Mouse (Mus musculus) heart, embryonic 12.5 days (tissue): ENCODE results near the gene Cntln. TPM values are rescaled to one million over a fixed set of nuclear protein-coding genes. Genes with fewer than 3 reads are reported as not detected.

Source experiments
- ATAC-seq: fragments of 200-750 bp; cut with Nextera tagmentation; 2 replicates; pipeline ENCODE4 v1.8.0; 2017; ENCODE audit warnings: moderate TSS enrichment, moderate library complexity; ENCODE audit not compliant: insufficient number of reproducible peaks, low FRiP score
- H3K27ac ChIP-seq: fragments of 300-500 bp; sonication (generic); 2 replicates; pipeline ENCODE4 v1.5.1; 2016; ENCODE audit warnings: mild to moderate bottlenecking, moderate library complexity; ENCODE audit not compliant: poor library complexity, severe bottlenecking
- H3K27me3 ChIP-seq: fragments of 300-500 bp; sonication (generic); replicated peaks from 2 replicates; pipeline ENCODE4 v1.6.1; 2016; ENCODE audit warnings: mild to moderate bottlenecking, moderate library complexity
- H3K36me3 ChIP-seq: fragments of 300-500 bp; sonication (generic); 2 replicates; pipeline ENCODE4 v1.6.1; 2016; ENCODE audit warnings: mild to moderate bottlenecking, moderate library complexity
- H3K4me1 ChIP-seq: fragments of 300-500 bp; sonication (generic); replicated peaks from 2 replicates; pipeline ENCODE4 v1.6.1; 2016; ENCODE audit warnings: mild to moderate bottlenecking
- H3K4me2 ChIP-seq: fragments of 300-500 bp; sonication (generic); 2 replicates; pipeline ENCODE4 v1.6.1; 2016; ENCODE audit warnings: mild to moderate bottlenecking, moderate library complexity
- H3K4me3 ChIP-seq: fragments of 300-500 bp; sonication (generic); 2 replicates; pipeline ENCODE4 v1.5.1; 2016; ENCODE audit warnings: mild to moderate bottlenecking
- H3K9ac ChIP-seq: fragments of 300-500 bp; sonication (generic); 2 replicates; pipeline ENCODE4 v1.6.1; 2016; ENCODE audit warnings: mild to moderate bottlenecking, moderate library complexity
- H3K9me3 ChIP-seq: fragments of 300-500 bp; sonication (generic); replicated peaks from 2 replicates; pipeline ENCODE4 v1.6.1; 2016; ENCODE audit warnings: mild to moderate bottlenecking, moderate library complexity
- WGBS: fragments of 180-500 bp; shearing (Covaris S2); methylation state at CpG from one replicate; pipeline ENCODE4 v1.1.7; 2016; 5-methylcytosine and 5-hydroxymethylcytosine counted together
- polyA plus RNA-seq: library from polyadenylated mRNA; unstranded; fragments of >200 nt; fragmentation: Nextera tagmentation; extraction: Ambion mirVana; gene quantifications from 2 replicates; pipeline ENCODE4 v1.2.1, GENCODE M21; 2016

Cntln gene
- polyA plus RNA-seq, 1 experiment from 2014 or later: 7.1 TPM

DNA sequence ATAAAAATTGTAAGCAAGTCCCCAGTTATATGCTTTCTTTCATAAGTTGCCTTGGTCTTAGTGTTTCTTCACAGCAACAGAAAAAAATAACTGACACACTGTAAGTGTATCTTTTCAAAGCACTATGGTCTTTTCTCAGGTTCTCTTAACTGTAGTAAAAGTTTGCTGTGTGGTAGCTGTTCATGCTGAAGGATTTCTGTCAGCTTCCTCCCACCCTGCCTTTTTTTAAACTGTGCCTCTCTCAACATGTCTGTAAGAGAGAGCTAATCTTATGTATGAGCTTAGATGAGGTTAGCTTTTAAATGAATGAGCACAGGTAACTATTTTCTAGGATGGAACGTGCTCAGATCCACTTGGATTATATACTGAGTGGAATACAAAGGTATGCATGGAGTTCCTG, 170.5 kb downstream of the Cntln start:
- no peak overlapping the region for H3K4me2 ChIP-seq
- no peaks in the 10 kb centered on the region for H3K9me3 ChIP-seq
- no peaks in the 10 kb centered on the region for H3K36me3 ChIP-seq
- H3K27ac ChIP-seq: no peak overlapping the region
- H3K4me3 ChIP-seq: no peak overlapping the region
- no peaks in the 10 kb centered on the region for H3K27me3 ChIP-seq
- H3K9ac ChIP-seq: no peak overlapping the region
- 60% methylated on average over 1 of the region's 1 CpGs for WGBS
- no peaks in the 10 kb centered on the region for H3K4me1 ChIP-seq
- ATAC-seq: no peak

DNA sequence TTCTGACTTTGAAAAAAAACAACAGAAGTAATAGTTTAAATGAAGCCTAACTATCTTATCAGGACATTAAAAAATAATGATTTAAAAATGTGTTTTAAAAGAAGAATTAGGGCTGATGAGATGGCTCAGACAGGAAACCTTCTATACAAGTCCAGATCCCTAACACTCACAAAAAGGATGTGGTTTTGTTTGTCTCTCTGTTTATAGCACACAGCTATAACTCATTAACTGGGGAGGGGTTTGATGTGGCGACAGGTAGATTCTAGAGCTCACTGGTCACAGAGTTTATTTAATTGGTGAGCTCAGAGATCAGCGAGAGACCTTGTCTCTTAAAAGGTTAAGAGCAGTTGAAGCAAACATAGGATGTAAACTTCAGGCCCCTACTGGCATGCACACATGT, 175.5 kb downstream of the Cntln start:
- H3K27ac ChIP-seq: no peak overlapping the region
- H3K4me1 ChIP-seq: no peaks in the 10 kb centered on the region
- H3K27me3 ChIP-seq: no peaks in the 10 kb centered on the region
- H3K9me3 ChIP-seq: no peaks in the 10 kb centered on the region
- H3K4me2 ChIP-seq: no peak overlapping the region
- WGBS: 75% methylated on average over 2 of the region's 2 CpGs
- H3K36me3 ChIP-seq: no peaks in the 10 kb centered on the region
- no peak overlapping the region for H3K4me3 ChIP-seq
- no peak overlapping the region for H3K9ac ChIP-seq
- ATAC-seq: no peak

DNA sequence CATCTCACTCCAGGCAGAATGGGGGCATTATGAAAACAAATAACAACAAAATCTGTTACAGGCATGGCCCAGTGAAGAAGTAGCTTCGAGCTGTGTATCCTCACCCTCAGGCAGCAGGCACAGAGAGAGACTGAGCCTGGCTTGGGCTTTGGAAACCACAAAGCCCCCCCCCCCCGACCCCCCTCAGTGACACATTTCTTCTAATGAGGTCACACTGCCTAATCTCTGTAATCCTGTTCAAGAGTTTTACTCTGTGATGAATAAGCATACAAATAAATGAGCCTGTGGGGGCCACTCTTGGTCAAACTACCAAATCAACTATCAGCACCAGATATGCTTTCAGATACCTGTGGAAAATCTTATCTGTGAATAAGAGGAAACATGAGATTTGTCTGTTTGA, 177.6 kb downstream of the Cntln start:
- Histone ChIP-seq H3K36me3 (no peaks in the 10 kb centered on the region), H3K9ac (no peak overlapping the region), H3K4me3 (no peak overlapping the region), H3K27me3 (no peaks in the 10 kb centered on the region), H3K4me2 (no peak overlapping the region), H3K9me3 (no peaks in the 10 kb centered on the region), H3K27ac (no peak overlapping the region), H3K4me1 (no peaks in the 10 kb centered on the region)
- no peak for ATAC-seq
- WGBS: 50% methylated on average over 2 of the region's 2 CpGs

DNA sequence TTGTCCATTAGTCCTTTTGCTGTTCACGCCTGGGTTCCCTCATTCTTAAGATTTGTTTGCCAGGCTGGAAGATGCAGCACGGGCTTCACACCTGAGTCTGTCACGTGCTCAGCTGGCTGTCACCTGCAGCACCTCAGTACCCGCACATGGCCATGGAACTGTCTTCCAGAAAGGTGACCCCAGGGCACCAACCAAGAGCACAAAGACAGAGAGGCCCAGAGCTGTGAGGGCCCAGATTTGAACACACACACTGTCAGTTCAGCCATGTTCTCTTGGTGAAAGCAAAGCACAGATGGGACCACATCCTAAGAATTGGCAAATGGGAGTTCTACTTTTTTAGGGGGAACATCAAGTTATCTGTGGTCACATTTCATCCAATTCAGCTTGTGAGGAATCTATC, 211.9 kb downstream of the Cntln start:
- H3K9me3 ChIP-seq: no peaks in the 10 kb centered on the region
- H3K4me3 ChIP-seq: no peak overlapping the region
- no peaks in the 10 kb centered on the region for H3K4me1 ChIP-seq

DNA sequence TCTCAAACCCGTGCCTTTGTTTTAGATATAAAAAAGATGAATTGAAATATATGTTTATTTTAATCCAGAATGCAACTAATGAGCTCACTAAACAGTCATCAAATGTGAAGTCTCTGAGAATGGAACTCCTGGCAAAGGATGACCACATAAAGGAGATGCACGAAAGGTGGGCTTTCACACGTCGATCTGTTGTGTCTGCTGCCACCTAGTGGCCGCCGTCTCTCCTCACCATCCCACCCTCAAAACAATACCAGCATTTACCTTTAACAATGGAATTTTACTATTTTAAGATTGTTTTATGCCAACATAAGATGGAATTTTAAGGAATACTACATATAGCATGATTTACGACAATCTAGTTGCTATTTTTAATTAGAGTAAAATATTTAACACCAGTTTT, 212.6 kb downstream of the Cntln start:
- 12% methylated on average over 7 of the region's 7 CpGs for WGBS
- no peak for ATAC-seq
- H3K4me2 ChIP-seq: no peak overlapping the region
- H3K9ac ChIP-seq: no peak overlapping the region
- H3K9me3 ChIP-seq: no peaks in the 10 kb centered on the region
- no peaks in the 10 kb centered on the region for H3K27me3 ChIP-seq
- no peak overlapping the region for H3K27ac ChIP-seq
- H3K36me3 ChIP-seq: 0 out of 2 replicates have a peak, but pooled peaks cover 9% of the 10 kb centered on the region
- no peak overlapping the region for H3K4me3 ChIP-seq
- H3K4me1 ChIP-seq: no peaks in the 10 kb centered on the region

More for the DNA sequence above, 211.9 kb downstream of the Cntln start:
- Histone ChIP-seq H3K27ac (no peak overlapping the region), H3K4me2 (no peak overlapping the region), H3K36me3 (0 out of 2 replicates have a peak, but pooled peaks cover 7% of the 10 kb centered on the region), H3K9ac (no peak overlapping the region), H3K27me3 (no peaks in the 10 kb centered on the region)
- 86% methylated on average over 4 of the region's 4 CpGs for WGBS
- no peak for ATAC-seq

DNA sequence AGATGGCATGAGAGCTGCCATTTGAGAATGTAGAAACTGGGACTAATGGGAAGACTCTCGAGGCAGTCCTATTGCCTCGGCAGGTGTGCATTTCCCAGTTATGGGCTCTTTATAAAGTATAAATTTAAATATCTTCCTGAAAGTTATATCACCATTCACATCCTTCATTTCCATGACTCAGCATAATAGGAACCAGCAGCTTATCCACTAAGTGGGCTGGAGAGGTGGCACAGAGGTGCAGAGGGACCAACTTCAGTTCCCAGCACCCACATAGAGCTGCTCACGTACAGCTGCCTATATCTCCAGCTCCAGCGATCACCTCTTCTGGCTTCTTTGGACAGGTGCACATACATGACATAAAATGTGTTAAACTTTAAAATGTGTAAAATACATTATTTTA, 218.1 kb downstream of the Cntln start:
- Histone ChIP-seq H3K9ac (no peak overlapping the region), H3K4me2 (no peak overlapping the region), H3K27ac (no peak overlapping the region), H3K4me1 (no peaks in the 10 kb centered on the region), H3K27me3 (no peaks in the 10 kb centered on the region), H3K4me3 (no peak overlapping the region), H3K36me3 (peaks cover 11% of the 10 kb centered on the region; the same call in 1 of the 2 replicates), H3K9me3 (no peaks in the 10 kb centered on the region)
- 92% methylated on average over 4 of the region's 4 CpGs for WGBS
- ATAC-seq: no peak

DNA sequence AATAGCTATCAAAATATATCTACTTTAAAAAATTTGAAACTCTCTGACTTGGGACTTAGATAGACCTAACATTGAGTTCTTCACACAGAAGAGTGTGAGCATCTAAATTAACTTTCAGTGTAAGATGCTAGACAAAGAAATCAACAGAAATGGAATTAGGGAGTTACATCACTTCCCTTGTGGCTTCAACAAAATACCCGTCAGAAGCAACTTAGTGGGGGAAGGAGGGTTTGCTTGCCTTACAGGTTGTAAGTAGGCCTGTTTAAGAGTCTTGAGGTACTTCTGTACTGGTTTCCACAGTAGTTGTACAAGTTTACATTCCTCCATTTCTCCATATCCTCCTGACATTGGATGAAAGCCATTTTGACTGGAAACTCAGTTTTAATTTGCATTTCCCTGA, 222.3 kb downstream of the Cntln start:
- peaks cover 2% of the 10 kb centered on the region; the same call in 1 of the 2 replicates for H3K36me3 ChIP-seq
- H3K27ac ChIP-seq: no peak overlapping the region
- H3K4me2 ChIP-seq: no peak overlapping the region
- no peaks in the 10 kb centered on the region for H3K27me3 ChIP-seq
- no peak for ATAC-seq
- H3K4me1 ChIP-seq: no peaks in the 10 kb centered on the region
- H3K9me3 ChIP-seq: no peaks in the 10 kb centered on the region
- H3K4me3 ChIP-seq: no peak overlapping the region
- H3K9ac ChIP-seq: no peak overlapping the region
- WGBS: 77% methylated on average over 1 of the region's 1 CpGs

DNA sequence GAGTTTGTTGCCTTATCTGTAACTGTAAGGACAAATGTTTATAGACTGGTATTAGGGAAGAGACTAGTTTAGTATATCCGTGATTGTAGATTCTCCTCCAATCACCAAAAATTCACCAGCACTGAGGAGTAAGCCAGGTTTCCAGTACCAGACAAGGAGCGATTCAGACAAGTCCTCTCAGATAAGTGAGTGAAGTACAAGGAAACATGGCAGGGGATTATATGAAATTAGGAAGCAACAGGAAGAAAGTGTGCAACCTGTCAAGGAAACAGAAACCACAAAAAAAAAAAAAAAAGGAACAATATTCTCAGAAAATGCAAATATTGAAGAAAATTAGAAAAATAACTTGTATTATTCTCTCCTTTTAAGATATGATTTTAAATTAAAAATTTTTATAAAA, 222.9 kb downstream of the Cntln start:
- Histone ChIP-seq H3K9me3 (no peaks in the 10 kb centered on the region), H3K27me3 (no peaks in the 10 kb centered on the region), H3K4me3 (no peak overlapping the region), H3K36me3 (peaks cover 1% of the 10 kb centered on the region; the same call in 1 of the 2 replicates), H3K27ac (no peak overlapping the region), H3K4me2 (no peak overlapping the region), H3K9ac (no peak overlapping the region), H3K4me1 (no peaks in the 10 kb centered on the region)
- no peak for ATAC-seq
- whole genome bisulfite sequencing: 82% methylated on average over 2 of the region's 2 CpGs

DNA sequence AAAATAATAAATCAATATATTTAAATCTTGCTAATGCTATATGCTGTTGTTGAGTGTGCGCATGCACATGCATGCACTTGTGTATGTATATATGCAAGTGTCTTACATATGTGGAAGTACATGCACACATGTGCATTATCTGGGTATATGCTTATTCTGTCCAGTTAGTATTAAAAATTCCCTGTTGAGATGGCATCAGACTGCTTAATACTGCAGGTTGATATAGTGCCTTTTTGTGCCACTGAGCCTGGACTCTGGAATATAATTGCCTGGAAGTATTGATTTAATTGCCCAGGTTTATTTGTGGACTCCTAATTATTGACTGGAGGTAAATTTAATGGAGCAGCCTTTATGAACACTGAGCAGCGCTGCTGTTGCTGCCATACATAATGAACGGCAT, 236.2 kb downstream of the Cntln start:
- H3K36me3 ChIP-seq: no peaks in the 10 kb centered on the region
- H3K9me3 ChIP-seq: no peaks in the 10 kb centered on the region
- no peak overlapping the region for H3K4me2 ChIP-seq
- H3K4me1 ChIP-seq: no peaks in the 10 kb centered on the region
- H3K9ac ChIP-seq: no peak overlapping the region
- no peak overlapping the region for H3K4me3 ChIP-seq
- H3K27ac ChIP-seq: no peak overlapping the region
- WGBS: 83% methylated on average over 3 of the region's 3 CpGs
- ATAC-seq: no peak
- H3K27me3 ChIP-seq: no peaks in the 10 kb centered on the region

DNA sequence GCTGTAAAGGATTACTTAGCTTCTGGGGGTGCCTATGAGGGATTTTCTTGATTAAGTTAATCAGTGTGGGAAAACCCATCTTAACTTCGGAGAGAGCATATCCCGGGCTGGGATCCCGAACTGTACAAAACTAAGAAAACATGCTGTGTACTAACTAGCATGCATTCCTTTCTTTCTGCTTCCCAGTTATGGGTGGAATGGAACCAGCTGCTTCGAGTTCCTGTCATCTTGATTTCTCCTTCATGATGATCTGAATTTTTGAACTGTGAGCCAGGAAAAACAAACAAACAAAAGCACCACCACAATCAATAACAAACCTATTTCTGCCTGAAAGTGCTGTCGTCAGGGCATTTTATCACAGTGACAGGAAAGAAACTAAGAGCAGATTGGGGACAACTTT, 265.6 kb downstream of the Cntln start:
- no peaks in the 10 kb centered on the region for H3K27me3 ChIP-seq

DNA sequence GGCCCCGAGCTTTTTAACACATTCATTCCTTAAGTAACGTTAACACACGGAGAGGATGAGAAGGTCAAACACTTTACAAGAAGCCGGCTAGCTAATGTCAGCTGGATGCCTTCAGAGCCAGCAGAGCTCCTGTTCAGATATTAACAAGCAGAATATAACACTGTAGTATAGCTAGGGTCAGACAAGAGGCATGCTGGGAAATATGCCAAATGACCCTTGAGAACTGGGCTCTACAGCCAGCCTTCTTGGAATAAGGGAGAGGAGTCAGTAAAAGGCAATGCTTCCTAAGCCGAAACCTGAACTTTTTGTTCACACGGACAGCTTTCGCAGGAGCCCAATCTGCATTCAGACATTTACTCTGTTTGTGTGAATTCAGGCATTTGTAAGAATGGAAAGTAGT, 267.8 kb downstream of the Cntln start:
- ATAC-seq: no peak
- no peaks in the 10 kb centered on the region for H3K36me3 ChIP-seq
- WGBS: 84% methylated on average over 7 of the region's 7 CpGs
- H3K4me2 ChIP-seq: no peak overlapping the region
- H3K27me3 ChIP-seq: no peaks in the 10 kb centered on the region
- H3K4me1 ChIP-seq: no peaks in the 10 kb centered on the region
- no peaks in the 10 kb centered on the region for H3K9me3 ChIP-seq
- H3K27ac ChIP-seq: no peak overlapping the region
- H3K9ac ChIP-seq: no peak overlapping the region
- no peak overlapping the region for H3K4me3 ChIP-seq

More for the DNA sequence above, 265.6 kb downstream of the Cntln start:
- H3K4me1 ChIP-seq: no peaks in the 10 kb centered on the region
- H3K4me3 ChIP-seq: no peak overlapping the region
- H3K4me2 ChIP-seq: no peak overlapping the region
- H3K36me3 ChIP-seq: no peaks in the 10 kb centered on the region
- H3K27ac ChIP-seq: no peak overlapping the region
- no peak overlapping the region for H3K9ac ChIP-seq
- WGBS: 68% methylated on average over 5 of the region's 5 CpGs
- no peaks in the 10 kb centered on the region for H3K9me3 ChIP-seq
- no peak for ATAC-seq

DNA sequence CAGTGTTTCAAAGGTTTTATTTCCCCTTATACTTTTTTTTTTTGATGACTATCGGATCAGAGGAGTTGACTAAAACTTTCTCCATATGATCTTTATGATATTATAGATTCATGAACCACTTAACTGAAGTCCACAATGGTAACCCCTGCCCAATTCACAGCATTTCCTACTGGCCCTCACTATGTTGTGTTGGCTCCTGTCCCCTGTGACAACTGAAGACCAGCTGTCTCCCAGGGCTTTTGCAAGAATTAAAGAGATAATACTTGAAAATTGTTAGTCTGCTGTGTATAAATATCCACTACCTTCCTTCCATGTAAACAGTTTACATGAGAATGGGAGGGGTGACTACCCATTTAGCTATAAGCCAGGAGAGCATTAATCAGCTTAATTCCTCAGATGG, 270.3 kb downstream of the Cntln start:
- no peaks in the 10 kb centered on the region for H3K9me3 ChIP-seq
- no peak for ATAC-seq
- WGBS: 83% methylated on average over 1 of the region's 1 CpGs
- H3K27me3 ChIP-seq: no peaks in the 10 kb centered on the region
- no peaks in the 10 kb centered on the region for H3K4me1 ChIP-seq
- H3K27ac ChIP-seq: no peak overlapping the region
- no peak overlapping the region for H3K4me2 ChIP-seq
- H3K9ac ChIP-seq: no peak overlapping the region
- no peaks in the 10 kb centered on the region for H3K36me3 ChIP-seq
- H3K4me3 ChIP-seq: no peak overlapping the region
